Mouse (Mus musculus) heart, adult 2 months (tissue): ENCODE measurements around the gene Olfr71. TPM values are rescaled to one million over a fixed set of nuclear protein-coding genes. Genes with fewer than 3 reads are reported as not detected.

Experiments
- DNase-seq, 2 experiments: peaks; one replicate each; pipeline ENCODE4 v3.0.0; 2021
- H3K27ac ChIP-seq: fragments of 200-600 bp; 2 replicates; pipeline ENCODE4 v1.8.1; 2022
- H3K27me3 ChIP-seq: fragments of 200-500 bp; 2 replicates; pipeline ENCODE4 v1.6.1; 2012; ENCODE audit warnings: mild to moderate bottlenecking, low read length, inconsistent platforms, mixed read lengths; ENCODE audit not compliant: control insufficient read depth, insufficient read depth
- H3K36me3 ChIP-seq: fragments of 200-500 bp; 2 replicates; pipeline ENCODE4 v1.6.1; 2012; ENCODE audit warnings: low read length, inconsistent platforms; ENCODE audit not compliant: control insufficient read depth, insufficient read depth
- H3K4me1 ChIP-seq: fragments of 200-500 bp; 2 replicates; pipeline ENCODE4 v1.6.1; 2011; ENCODE audit warnings: low read length; ENCODE audit not compliant: control insufficient read depth, insufficient read depth
- H3K4me3 ChIP-seq: fragments of 200-600 bp; 2 replicates; pipeline ENCODE4 v1.8.1; 2022
- H3K79me2 ChIP-seq: fragments of 200-500 bp; replicated peaks from 2 replicates; pipeline ENCODE4 v1.6.1; 2012; ENCODE audit warnings: mild to moderate bottlenecking, inconsistent platforms, low read length, moderate library complexity, mixed read lengths; ENCODE audit not compliant: control insufficient read depth, insufficient read depth
- H3K9ac ChIP-seq: fragments of 200-500 bp; 2 replicates; pipeline ENCODE4 v1.6.1; 2012; ENCODE audit warnings: low read depth, mild to moderate bottlenecking, control low read depth, inconsistent platforms, low read length, mixed read lengths
- CTCF ChIP-seq: fragments of 200-600 bp; IDR thresholded peaks from 2 replicates; pipeline ENCODE4 v1.8.1; 2022; ENCODE audit warnings: antibody characterized with exemption, mild to moderate bottlenecking, moderate library complexity
- EP300 ChIP-seq: fragments of 200-500 bp; IDR thresholded peaks from 2 replicates; pipeline ENCODE4 v1.6.1; 2011; ENCODE audit warnings: low read depth, low read length, control low read depth; ENCODE audit not compliant: insufficient read depth
- POLR2A ChIP-seq: fragments of 200-500 bp; IDR thresholded peaks from 2 replicates; pipeline ENCODE4 v1.6.1; 2011; ENCODE audit warnings: mild to moderate bottlenecking, low read depth, low read length, control low read depth; ENCODE audit not compliant: insufficient read depth
- WGBS: fragments of 180-500 bp; shearing (Covaris S2); methylation state at CpG from one replicate; pipeline ENCODE4 v1.1.7; 2018; 5-methylcytosine and 5-hydroxymethylcytosine counted together
- intact Hi-C: fragments of 180-260 bp; cut with DNase I; formaldehyde crosslinking; loops from one replicate; pipeline ENCODE4 v1.15.1; 2025
- polyA plus RNA-seq: library from polyadenylated mRNA; depleted of rRNA; stranded (reverse); fragments of >200 nt; gene quantifications from 2 replicates; pipeline ENCODE4 v1.2.3, GENCODE M21; 2012; rRNA removed
- total RNA-seq, 2 experiments: library from RNA; stranded (reverse); gene quantifications; 2 replicates each; pipeline ENCODE4 v1.2.3; 2021

Gene Olfr71
- total and polyA plus RNA-seq, 3 experiments: not detected

- TF ChIP-seq POLR2A (no peak), CTCF (peak; percentile 69)
- WGBS: 20% methylated on average over 4 of the region's 4 CpGs
- no peak overlapping the region for H3K27ac ChIP-seq
- H3K9ac ChIP-seq: no peak overlapping the region
- no peaks in the 10 kb centered on the region for H3K79me2 ChIP-seq
- H3K4me3 ChIP-seq: no peak overlapping the region
- peaks cover 6% of the 10 kb centered on the region for H3K4me1 ChIP-seq
- H3K36me3 ChIP-seq: no peaks in the 10 kb centered on the region
- intact Hi-C loops: no loop called here
- no peak for DNase-seq
- H3K27me3 ChIP-seq: no peaks in the 10 kb centered on the region; the same call in 1 of the 2 replicates
These were observed 43.6 kb downstream of the Olfr71 start for GRCm38 (mm10) chr4:43666412-43666811.

- intact Hi-C loops: loop anchor here (2.0 to 5.0 kb wide), 3 partner anchors 26 to 95 kb away; partner anchors contain the start of genes Creb3, Gba2, Npr2 and Rgp1
- DNase-seq: no peak
- no peaks in the 10 kb centered on the region for H3K4me1 ChIP-seq
- no peaks in the 10 kb centered on the region for H3K27me3 ChIP-seq
- H3K36me3 ChIP-seq: no peaks in the 10 kb centered on the region
- no peaks in the 10 kb centered on the region for H3K79me2 ChIP-seq
- TF ChIP-seq EP300 (no peak), CTCF (0 out of 2 replicates have a peak, but pooled peaks have one; percentile 16)
- WGBS: 56% methylated on average over 4 of the region's 4 CpGs
- no peak overlapping the region for H3K9ac ChIP-seq
- H3K4me3 ChIP-seq: peak overlapping the region; percentile 92
- peak overlapping the region; percentile 79 for H3K27ac ChIP-seq
These were observed 52.9 kb downstream of the Olfr71 start for GRCm38 (mm10) chr4:43657146-43657545.

DNA sequence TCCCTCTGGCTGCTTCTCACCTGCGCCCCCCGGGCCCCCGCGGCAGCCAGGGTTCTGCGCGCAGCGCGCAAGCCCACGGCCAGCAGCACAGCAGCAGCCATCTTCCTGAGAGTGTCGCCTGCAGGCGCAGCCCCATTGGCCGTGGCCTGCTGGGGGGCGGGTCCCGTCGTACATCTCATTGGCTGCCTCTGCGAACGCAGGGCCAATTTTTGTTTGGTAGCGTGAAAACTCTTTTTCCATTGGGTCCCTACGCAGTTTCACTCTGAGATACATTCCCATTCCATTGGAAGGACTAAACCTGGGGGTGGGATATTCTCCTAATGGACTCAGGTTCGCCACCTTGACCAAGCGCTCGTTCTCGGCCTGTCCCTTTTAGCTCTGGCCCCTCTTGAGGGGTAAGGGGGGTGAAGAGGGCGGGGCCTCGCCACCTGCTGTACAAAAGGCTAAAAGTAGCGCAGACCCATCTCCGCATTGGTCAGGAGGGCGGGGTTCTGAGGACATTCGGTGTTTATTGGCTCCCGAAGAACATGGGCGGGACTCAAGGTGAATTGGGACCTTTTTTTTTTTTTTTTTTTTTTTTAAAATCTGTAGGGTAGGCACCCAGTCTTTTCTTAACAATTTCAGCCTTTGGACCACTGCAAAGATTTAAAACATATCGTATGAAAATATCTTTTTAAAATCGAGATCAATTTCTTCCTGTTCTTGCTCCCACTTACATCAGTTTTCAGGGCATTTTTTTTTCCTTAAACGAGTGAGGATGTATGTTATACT lies 53.5 kb downstream of the Olfr71 start, which contains the start of gene Hint2:
TSS of gene Hint2 (minus strand) at position 128 of the 771 bp plus-strand sequence.
- Histone ChIP-seq H3K36me3 (no peaks in the 10 kb centered on the region), H3K27me3 (no peaks in the 10 kb centered on the region), H3K27ac (peak within 1 kb of the TSS; percentile 79), H3K9ac (peak within 1 kb of the TSS; percentile 89), H3K4me3 (peak within 1 kb of the TSS; percentile 92), H3K4me1 (no peaks in the 10 kb centered on the region), H3K79me2 (no peaks in the 10 kb centered on the region)
- no peak for TF ChIP-seq EP300
- peak; percentile 91 for TF ChIP-seq POLR2A
- peak; percentile 33; the same call in 1 of the 2 replicates for TF ChIP-seq CTCF
- DNase-seq: peak; percentile 91 to 95
- intact Hi-C loops: loop anchor here (2.0 to 5.0 kb wide), 3 partner anchors 26 to 94 kb away; partner anchors contain the start of genes Creb3, Gba2, Npr2 and Rgp1
- WGBS: 2% methylated on average over 34 of the region's 34 CpGs

GRCm38 (mm10) chr4:43655656-43656338 lies 54.3 kb downstream of the Olfr71 start:
- Histone ChIP-seq H3K4me1 (no peaks in the 10 kb centered on the region), H3K27me3 (no peaks in the 10 kb centered on the region), H3K79me2 (no peaks in the 10 kb centered on the region), H3K27ac (peak overlapping the region; percentile 79), H3K36me3 (no peaks in the 10 kb centered on the region), H3K9ac (peak overlapping the region; percentile 89), H3K4me3 (peak overlapping the region; percentile 92)
- DNase-seq: no peak
- 6% methylated on average over 34 of the region's 34 CpGs for whole genome bisulfite sequencing
- no peak for TF ChIP-seq POLR2A
- 0 out of 2 replicates have a peak, but pooled peaks have one; percentile 36 for TF ChIP-seq EP300
- intact Hi-C loops: loop anchor here (2.0 to 5.0 kb wide), 3 partner anchors 25 to 93 kb away; partner anchors contain the start of genes Creb3, Gba2, Npr2 and Rgp1

Other genes starting within 250 kb of the Olfr71 start
- gene Sit1, start 226.5 kb downstream of the Olfr71 start, total RNA-seq: under 1 TPM in 1 of 2 experiments, not detected in 1; 0.31 TPM
- gene Sit1, start 226.5 kb downstream of the Olfr71 start, polyA plus RNA-seq: not detected in 2 replicates
- 10 to 100 TPM; 29.8 to 33.8 TPM for gene Ccdc107, start 217.4 kb downstream of the Olfr71 start, total RNA-seq
- 50.8 and 67.9 TPM in 2 replicates for gene Ccdc107, start 217.4 kb downstream of the Olfr71 start, polyA plus RNA-seq
- under 1 TPM; 0.30 to 0.31 TPM for gene Arhgef39, start 210.6 kb downstream of the Olfr71 start, total RNA-seq
- 1.6 and 1.7 TPM in 2 replicates for gene Arhgef39, start 210.6 kb downstream of the Olfr71 start, polyA plus RNA-seq
- gene Car9, start 203.3 kb downstream of the Olfr71 start, total RNA-seq: under 1 TPM; 0.11 to 0.34 TPM
- gene Car9, start 203.3 kb downstream of the Olfr71 start, polyA plus RNA-seq: 0.32 and 0.55 TPM in 2 replicates
- gene Tpm2, start 186.5 kb downstream of the Olfr71 start, total RNA-seq: 10 to 100 TPM; 35.4 to 41.2 TPM
- gene Tpm2, start 186.5 kb downstream of the Olfr71 start, polyA plus RNA-seq: 41.8 and 44.9 TPM in 2 replicates
- gene Creb3, start 147.9 kb downstream of the Olfr71 start, total RNA-seq: 10 to 100 TPM; 44.0 to 46.5 TPM
- gene Creb3, start 147.9 kb downstream of the Olfr71 start, polyA plus RNA-seq: 29.8 and 36.8 TPM in 2 replicates
- 100 to 1,000 TPM; 105 to 109 TPM for gene Tln1, start 147.6 kb downstream of the Olfr71 start, total RNA-seq
- 53.1 and 67.0 TPM in 2 replicates for gene Tln1, start 147.6 kb downstream of the Olfr71 start, polyA plus RNA-seq
- 10 to 100 TPM; 29.4 to 31.7 TPM for gene Rgp1, start 131.5 kb downstream of the Olfr71 start, total RNA-seq
- gene Rgp1, start 131.5 kb downstream of the Olfr71 start, polyA plus RNA-seq: 38.1 and 47.5 TPM in 2 replicates
- gene Gba2, start 131.4 kb downstream of the Olfr71 start, total RNA-seq: 10 to 100 TPM; 11.5 to 13.2 TPM
- 18.2 and 27.4 TPM in 2 replicates for gene Gba2, start 131.4 kb downstream of the Olfr71 start, polyA plus RNA-seq
- gene Msmp, start 125.8 kb downstream of the Olfr71 start, total RNA-seq: under 1 TPM; 0.52 to 0.57 TPM
- 0.62 and 0.67 TPM in 2 replicates for gene Msmp, start 125.8 kb downstream of the Olfr71 start, polyA plus RNA-seq
- gene Npr2, start 78.3 kb downstream of the Olfr71 start, total RNA-seq: 10 to 100 TPM; 35.9 to 43.4 TPM
- gene Npr2, start 78.3 kb downstream of the Olfr71 start, polyA plus RNA-seq: 57.0 and 63.0 TPM in 2 replicates
- gene Spag8, start 56.7 kb downstream of the Olfr71 start, total RNA-seq: under 1 TPM in 1 of 2 experiments, not detected in 1; 0.29 TPM
- gene Spag8, start 56.7 kb downstream of the Olfr71 start, polyA plus RNA-seq: 0.44 and 2.0 TPM in 2 replicates
- gene Hint2, start 53.8 kb downstream of the Olfr71 start, total RNA-seq: 100 to 1,000 TPM; 143 to 155 TPM
- 165 and 201 TPM in 2 replicates for gene Hint2, start 53.8 kb downstream of the Olfr71 start, polyA plus RNA-seq
- 10 to 100 TPM; 17.9 to 18.2 TPM for gene Tmem8b, start 41.3 kb downstream of the Olfr71 start, total RNA-seq
- 21.1 and 22.2 TPM in 2 replicates for gene Tmem8b, start 41.3 kb downstream of the Olfr71 start, polyA plus RNA-seq
- under 1 TPM; 0.16 to 0.43 TPM for gene Fam221b, start 41.1 kb downstream of the Olfr71 start, total RNA-seq
- gene Fam221b, start 41.1 kb downstream of the Olfr71 start, polyA plus RNA-seq: 0.18 and 0.35 TPM in 2 replicates
- gene Olfr70, start 9.4 kb downstream of the Olfr71 start, total RNA-seq: not detected
- gene Olfr70, start 9.4 kb downstream of the Olfr71 start, polyA plus RNA-seq: not detected in 2 replicates
- 1 to 10 TPM; 4.0 to 4.7 TPM for gene Hrct1, start 16.9 kb upstream of the Olfr71 start, total RNA-seq
- gene Hrct1, start 16.9 kb upstream of the Olfr71 start, polyA plus RNA-seq: 8.8 and 10.7 TPM in 2 replicates
- 1 to 10 TPM; 4.4 to 4.8 TPM for gene Spaar, start 19.8 kb upstream of the Olfr71 start, total RNA-seq
- 5.2 and 7.8 TPM in 2 replicates for gene Spaar, start 19.8 kb upstream of the Olfr71 start, polyA plus RNA-seq
- not detected for gene Olfr159, start 60.8 kb upstream of the Olfr71 start, total RNA-seq
- not detected in 2 replicates for gene Olfr159, start 60.8 kb upstream of the Olfr71 start, polyA plus RNA-seq
- not detected for gene Olfr156, start 113.6 kb upstream of the Olfr71 start, total RNA-seq
- not detected in 2 replicates for gene Olfr156, start 113.6 kb upstream of the Olfr71 start, polyA plus RNA-seq
- gene Olfr157, start 129.9 kb upstream of the Olfr71 start, total RNA-seq: not detected
- not detected in 2 replicates for gene Olfr157, start 129.9 kb upstream of the Olfr71 start, polyA plus RNA-seq
- gene Olfr155, start 141.3 kb upstream of the Olfr71 start, total RNA-seq: not detected
- not detected in 2 replicates for gene Olfr155, start 141.3 kb upstream of the Olfr71 start, polyA plus RNA-seq
- 1 to 10 TPM; 5.4 to 5.6 TPM for gene Reck, start 165.3 kb upstream of the Olfr71 start, total RNA-seq
- gene Reck, start 165.3 kb upstream of the Olfr71 start, polyA plus RNA-seq: 6.4 and 9.0 TPM in 2 replicates
- gene Glipr2, start 247.1 kb upstream of the Olfr71 start, total RNA-seq: 1 to 10 TPM; 2.1 to 5.3 TPM
- gene Glipr2, start 247.1 kb upstream of the Olfr71 start, polyA plus RNA-seq: 5.2 and 6.9 TPM in 2 replicates